In the genomic region with DNA sequence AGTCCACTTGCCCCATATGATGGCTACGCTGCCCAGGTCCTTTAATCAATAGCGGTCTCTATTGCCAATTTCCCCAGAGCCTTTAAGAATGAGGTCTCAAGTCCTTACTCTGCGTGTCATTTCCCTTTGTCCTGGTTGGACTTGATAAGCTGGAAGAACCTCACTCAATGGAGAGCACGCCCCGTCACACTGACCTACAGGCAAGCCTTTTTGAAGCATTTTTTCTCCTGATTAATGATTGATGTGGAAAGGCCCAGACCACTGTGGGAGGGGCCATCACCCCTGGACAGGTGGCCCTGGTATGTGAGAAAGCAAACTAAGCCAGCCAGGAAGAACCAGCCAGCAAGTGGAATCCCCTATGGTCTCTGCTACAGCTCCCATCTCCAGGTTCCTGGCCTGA, we compare ENCODE assay signal across 17 mouse cellular contexts.
DNase-seq lines count a peak whose midpoint lies in the region; ATAC-seq lines count a peak whose summit lies in the region.
"Had no signal": no experiment of that assay in that cellular context is flagged by ENCODE, and none has a peak within 500 bp of the region (broad histone marks: within the 10 kb centered on the region; RNA-seq: fewer than 3 reads in every experiment).

No protein-coding gene starts in this region.

- H3K4me3 ChIP-seq in megakaryocyte, embryonic 14.5 days (replicated peaks) = peak overlapping the region; percentile 72
- no peak overlapping the region for H3K4me3 ChIP-seq in liver, embryonic 16.5 days (ENCODE audit: low read depth, low read length)
- no peak overlapping the region for H3K4me3 ChIP-seq in midbrain, embryonic 16.5 days (ENCODE audit: low read depth, low read length)
- H3K4me3 ChIP-seq: forebrain, embryonic 15.5 days; heart, embryonic 12.5 days; midbrain, embryonic 12.5 days had no signal

- 65% methylated on average over 5 of the region's 5 CpGs for WGBS in liver, embryonic 16.5 days (ENCODE audit: insufficient replicate concordance)
- WGBS in midbrain, embryonic 16.5 days = 90% methylated on average over 5 of the region's 5 CpGs

- H3K4me2 ChIP-seq in liver, embryonic 16.5 days (ENCODE audit: low read depth, low read length) = no peak overlapping the region
- no peak overlapping the region for H3K4me2 ChIP-seq in midbrain, embryonic 16.5 days (ENCODE audit: low read length)
- H3K4me2 ChIP-seq: forebrain, embryonic 15.5 days; heart, embryonic 12.5 days; midbrain, embryonic 12.5 days had no signal

- H3K9ac ChIP-seq in liver, embryonic 16.5 days (ENCODE audit: low read depth, low read length) = no peak overlapping the region
- no peak overlapping the region for H3K9ac ChIP-seq in midbrain, embryonic 16.5 days (ENCODE audit: low read depth, low read length)
- H3K9ac ChIP-seq: forebrain, embryonic 15.5 days; heart, embryonic 12.5 days; midbrain, embryonic 12.5 days had no signal

- H3K27me3 ChIP-seq in megakaryocyte, embryonic 14.5 days (replicated peaks) = no peaks in the 10 kb centered on the region
- H3K27me3 ChIP-seq in liver, embryonic 16.5 days (ENCODE audit: control insufficient read depth, insufficient read depth, low read depth, low read length) = no peaks in the 10 kb centered on the region
- no peaks in the 10 kb centered on the region for H3K27me3 ChIP-seq in midbrain, embryonic 16.5 days (ENCODE audit: control insufficient read depth, insufficient read depth, low read depth, low read length)
- H3K27me3 ChIP-seq: forebrain, embryonic 15.5 days; heart, embryonic 12.5 days; midbrain, embryonic 12.5 days had no signal

- peak; percentile 69 to 82 for DNase-seq in kidney, postnatal 36 days
- DNase-seq in right cerebral cortex, postnatal 14 days = no peak
- DNase-seq in urinary bladder, adult 2 months (ENCODE audit: low spot score) = no peak
- DNase-seq: cerebellum, postnatal 10 days; gastrocnemius, postnatal 36 days; heart, postnatal 36 days; lung, postnatal 14 days; thymus, adult 2 months had no signal

- H3K4me1 ChIP-seq in megakaryocyte, embryonic 14.5 days = peaks cover 63% of the 10 kb centered on the region
- peaks cover 3% of the 10 kb centered on the region for H3K4me1 ChIP-seq in liver, embryonic 16.5 days (ENCODE audit: control insufficient read depth, low read depth, low read length)
- no peaks in the 10 kb centered on the region for H3K4me1 ChIP-seq in midbrain, embryonic 16.5 days (ENCODE audit: control insufficient read depth, insufficient read depth, low read length)
- H3K4me1 ChIP-seq: midbrain, embryonic 12.5 days had no signal

- ATAC-seq in megakaryocyte, adult 5-6 weeks (ENCODE audit: poor library complexity, severe bottlenecking) = no peak
- ATAC-seq in liver, embryonic 16.5 days (ENCODE audit: low read depth) = peak; percentile 83
- ATAC-seq in midbrain, embryonic 16.5 days = no peak
- ATAC-seq in granulocyte monocyte progenitor cell, adult 5-6 weeks (replicated peaks; ENCODE audit: poor library complexity, severe bottlenecking) = no peak
- ATAC-seq: forebrain, embryonic 15.5 days; hindbrain, embryonic 16.5 days had no signal

- H3K9me3 ChIP-seq in megakaryocyte, embryonic 14.5 days = no peaks in the 10 kb centered on the region
- no peaks in the 10 kb centered on the region for H3K9me3 ChIP-seq in liver, embryonic 16.5 days (replicated peaks; ENCODE audit: control insufficient read depth, low read length)
- H3K9me3 ChIP-seq in midbrain, embryonic 16.5 days (replicated peaks; ENCODE audit: control insufficient read depth, low read length, poor library complexity, severe bottlenecking) = no peaks in the 10 kb centered on the region
- H3K9me3 ChIP-seq: forebrain, embryonic 15.5 days; heart, embryonic 12.5 days; midbrain, embryonic 12.5 days had no signal

- peaks cover 93% of the 10 kb centered on the region for H3K36me3 ChIP-seq in megakaryocyte, embryonic 14.5 days (replicated peaks; ENCODE audit: low read length)
- H3K36me3 ChIP-seq in liver, embryonic 16.5 days (ENCODE audit: control insufficient read depth, insufficient read depth) = peaks cover 32% of the 10 kb centered on the region
- H3K36me3 ChIP-seq in midbrain, embryonic 16.5 days (ENCODE audit: control insufficient read depth, insufficient read depth, low read length) = no peaks in the 10 kb centered on the region; the same call in 1 of the 2 replicates

- H3K27ac ChIP-seq in liver, embryonic 16.5 days (ENCODE audit: low read length) = peak overlapping the region; percentile 15; the same call in 1 of the 2 replicates
- no peak overlapping the region for H3K27ac ChIP-seq in midbrain, embryonic 16.5 days (ENCODE audit: low read length)
- H3K27ac ChIP-seq: forebrain, embryonic 15.5 days; midbrain, embryonic 12.5 days had no signal

Comparison
In these comparisons a context has a peak if more than half of its experiments do, and no peak if none do; other contexts are left out.
1. DNase-seq: peak in kidney, postnatal 36 days (2 of 2); none in right cerebral cortex, postnatal 14 days (single experiment) and urinary bladder, adult 2 months (single experiment).